Mouse (Mus musculus) kidney, postnatal 14 days (tissue): ENCODE data around the gene Rftn1.

ENCODE experiments used
- DNase-seq: peaks from one replicate; pipeline ENCODE4 v3.0.0; 2022; ENCODE audit warnings: mixed read lengths

Gene Rftn1

DNA sequence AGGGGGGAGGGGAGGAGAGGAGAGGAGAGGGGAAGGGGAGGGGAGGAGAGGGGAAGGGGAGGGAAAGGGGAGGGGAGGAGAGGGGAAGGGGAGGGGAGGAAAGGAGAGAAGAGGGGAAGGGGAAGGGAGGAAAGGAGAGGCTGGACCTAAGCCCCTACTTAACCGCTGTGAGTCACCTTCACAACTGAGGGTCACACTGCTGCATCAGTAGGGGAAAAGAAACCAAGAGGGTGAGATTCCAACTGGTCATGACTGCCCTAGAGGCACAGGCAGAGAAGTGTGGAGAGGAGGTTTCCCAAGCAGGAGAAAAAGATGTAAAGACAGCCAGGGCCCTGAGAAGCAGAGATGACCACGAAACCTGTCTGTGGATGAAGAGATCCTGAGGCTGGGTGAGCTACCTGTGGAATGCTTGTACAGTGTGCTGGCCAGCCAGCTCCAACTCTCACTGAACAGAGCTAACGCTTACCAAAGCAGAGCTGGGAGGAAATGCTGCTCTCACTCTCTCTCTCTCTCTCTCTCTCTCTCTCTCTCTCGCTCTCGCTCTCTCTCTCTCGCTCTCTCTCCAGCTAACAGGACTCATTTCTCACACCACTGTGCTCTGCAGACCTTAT lies 19.4 kb downstream of the Rftn1 start:
- no peak for DNase-seq

DNA sequence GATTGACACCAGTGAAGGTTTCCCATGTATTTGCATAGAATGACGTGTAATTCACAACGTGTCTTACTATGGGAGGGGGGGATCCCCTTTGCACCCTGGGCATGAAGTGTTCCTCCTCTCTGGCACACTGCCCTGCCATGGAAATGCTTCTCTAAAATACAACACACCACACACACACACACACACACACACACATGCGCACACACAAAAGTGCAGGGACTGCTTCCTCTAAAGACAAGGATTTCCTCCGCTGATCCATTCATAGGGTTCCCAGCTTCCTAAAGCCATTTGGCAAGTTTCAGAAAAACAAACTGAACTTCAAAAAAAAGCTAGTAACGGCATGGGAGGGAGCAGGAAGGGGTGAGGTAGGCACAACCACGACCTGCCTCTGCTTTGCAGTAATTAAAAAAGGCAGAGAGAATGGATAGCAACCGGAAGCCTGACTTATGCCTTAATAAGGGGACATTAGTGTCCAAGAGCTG lies 20.5 kb downstream of the Rftn1 start:
- DNase-seq, result peak; percentile 81

DNA sequence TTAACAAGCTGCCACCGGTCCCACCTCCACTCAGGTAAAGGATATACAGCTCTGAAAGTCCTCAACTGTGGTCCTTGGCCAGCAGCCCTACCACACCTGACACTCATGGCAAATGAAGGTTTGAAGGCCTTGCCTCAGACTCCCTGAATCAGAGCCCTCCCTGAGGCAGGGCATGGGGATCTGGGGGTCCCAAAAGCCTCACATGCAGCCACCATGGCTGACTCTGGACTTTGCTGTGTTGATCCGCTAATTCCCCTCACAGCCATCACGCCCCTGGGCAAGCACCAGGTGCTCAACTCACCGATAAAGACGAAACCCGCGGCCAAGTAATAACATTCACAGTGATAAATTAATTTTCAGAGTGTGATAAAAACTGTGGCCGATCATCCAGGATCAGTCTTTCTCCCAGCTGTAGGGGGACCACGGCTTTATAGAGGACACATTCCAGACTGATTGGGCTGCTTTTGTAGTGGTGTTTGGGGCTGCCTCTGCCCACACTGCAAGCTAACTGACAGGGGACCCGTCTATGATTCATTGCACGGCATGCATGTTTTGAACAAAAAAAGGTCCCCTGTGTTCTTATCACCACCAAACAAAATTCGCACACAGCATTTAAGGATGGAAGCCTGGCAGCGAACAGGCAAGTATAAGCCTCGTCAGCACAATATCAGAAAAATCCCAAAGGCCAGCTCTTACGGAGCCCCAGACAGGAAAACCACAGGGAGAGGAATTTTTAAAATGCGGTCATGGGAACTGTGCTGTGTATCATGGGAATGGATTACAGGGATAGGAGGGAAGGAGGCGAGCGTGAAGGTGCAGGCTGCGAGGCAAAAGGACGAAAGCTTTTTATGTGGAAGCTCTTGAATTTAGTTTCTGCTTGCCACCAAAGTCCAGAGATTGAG lies 29.3 kb downstream of the Rftn1 start:
- DNase-seq, result peak; percentile 44

DNA sequence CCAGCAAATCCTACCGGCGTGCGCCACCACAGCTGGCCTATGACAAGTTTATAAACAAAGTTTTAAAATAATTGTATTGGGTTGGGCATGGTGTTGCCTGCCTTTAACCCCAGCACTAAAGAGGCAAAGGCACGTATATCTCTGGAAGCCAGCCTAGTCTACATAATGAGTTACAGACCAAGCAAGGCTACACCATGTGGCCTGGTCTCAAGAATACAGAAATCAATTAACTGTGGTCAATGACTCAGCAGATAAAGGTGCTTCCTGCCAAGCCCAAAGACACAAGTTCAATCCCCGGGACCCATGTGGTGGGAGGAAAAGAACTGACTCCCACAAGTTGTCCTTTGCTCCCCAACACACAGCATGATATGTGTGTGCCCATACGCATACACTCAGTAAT lies 30.1 kb downstream of the Rftn1 start:
- no peak for DNase-seq

DNA sequence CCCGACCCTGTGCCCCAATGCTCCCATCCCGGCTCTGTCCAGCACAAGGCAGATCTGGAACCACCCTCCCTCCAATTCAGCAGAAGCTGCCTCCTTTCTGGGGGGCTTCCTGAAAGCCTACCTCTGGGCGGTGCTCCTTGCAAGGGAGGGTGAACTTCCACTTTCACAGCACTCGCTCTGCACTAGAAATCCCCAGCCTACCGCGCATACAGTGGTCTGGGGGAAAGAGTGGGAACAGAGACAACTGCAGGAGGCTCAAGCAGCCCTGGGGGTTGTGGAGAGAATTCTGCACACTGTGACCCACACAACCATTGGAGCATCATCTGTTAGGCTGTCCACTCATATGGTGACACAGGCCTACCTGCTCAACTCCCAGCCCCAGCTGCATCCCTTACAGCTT lies 30.7 kb downstream of the Rftn1 start:
- no peak for DNase-seq

DNA sequence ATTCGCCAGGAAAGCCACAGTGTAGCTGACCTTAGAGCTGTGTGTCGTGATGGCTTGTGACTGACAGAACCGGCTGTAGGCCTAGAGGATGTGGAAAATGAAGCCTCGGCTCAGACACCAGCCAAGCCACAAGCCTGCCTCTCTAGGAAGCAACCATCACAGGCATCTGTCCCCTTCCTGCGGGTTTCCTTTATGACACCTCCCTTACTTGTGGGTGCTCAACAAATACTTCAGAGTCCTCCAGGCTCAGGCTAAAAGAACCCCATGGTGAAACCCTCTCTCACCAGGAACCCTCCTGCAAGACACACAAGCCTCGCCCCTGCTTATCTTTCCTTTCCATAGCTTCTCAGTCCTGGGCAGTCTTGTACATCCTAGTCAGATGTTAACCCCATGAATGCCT lies 31.9 kb downstream of the Rftn1 start:
- DNase-seq, result no peak

DNA sequence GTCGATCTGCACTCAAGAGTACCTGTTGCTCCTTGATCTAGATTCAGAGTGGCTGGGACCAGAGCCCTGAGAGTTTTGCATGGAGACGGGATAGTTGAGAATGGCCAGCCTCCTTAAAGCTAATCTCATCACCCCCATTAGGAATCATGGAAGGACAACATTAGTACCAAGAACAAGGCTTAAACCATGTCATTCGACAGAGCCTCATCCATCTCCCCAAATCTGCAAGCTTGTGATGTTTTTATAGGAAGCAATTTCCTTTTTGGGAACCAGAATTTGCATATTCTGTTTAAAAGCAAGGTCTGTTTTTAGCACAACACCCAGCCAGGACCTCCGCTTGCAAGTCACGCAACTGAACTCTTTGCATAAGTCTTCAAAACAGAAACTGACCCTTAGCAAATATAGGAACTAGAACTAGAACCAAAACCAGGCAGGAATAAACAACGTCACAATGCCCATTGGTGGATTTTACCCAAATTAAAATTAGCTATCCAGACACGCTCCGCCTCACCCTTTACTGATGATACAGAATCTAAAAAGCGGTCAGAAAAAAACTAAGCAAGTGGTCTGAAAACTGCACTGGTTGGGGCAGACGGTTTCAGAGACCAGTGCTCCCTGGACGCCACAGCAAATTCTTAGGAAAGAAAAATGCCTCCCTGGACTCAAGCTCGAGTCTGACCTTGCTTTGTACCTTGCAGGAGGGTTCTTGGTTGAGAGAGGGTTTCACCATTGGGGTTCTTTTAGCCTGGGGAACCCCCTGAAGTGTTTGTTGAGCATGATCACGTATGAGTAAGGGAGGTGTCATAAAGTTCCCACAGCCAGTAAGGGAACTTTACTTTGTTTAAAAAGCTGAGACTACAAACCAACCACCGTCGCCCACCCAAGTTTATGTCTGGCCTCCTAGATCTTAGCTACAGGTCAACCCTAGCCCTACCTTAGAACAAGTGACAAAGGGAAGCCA lies 33.0 kb downstream of the Rftn1 start:
- no peak for DNase-seq

DNA sequence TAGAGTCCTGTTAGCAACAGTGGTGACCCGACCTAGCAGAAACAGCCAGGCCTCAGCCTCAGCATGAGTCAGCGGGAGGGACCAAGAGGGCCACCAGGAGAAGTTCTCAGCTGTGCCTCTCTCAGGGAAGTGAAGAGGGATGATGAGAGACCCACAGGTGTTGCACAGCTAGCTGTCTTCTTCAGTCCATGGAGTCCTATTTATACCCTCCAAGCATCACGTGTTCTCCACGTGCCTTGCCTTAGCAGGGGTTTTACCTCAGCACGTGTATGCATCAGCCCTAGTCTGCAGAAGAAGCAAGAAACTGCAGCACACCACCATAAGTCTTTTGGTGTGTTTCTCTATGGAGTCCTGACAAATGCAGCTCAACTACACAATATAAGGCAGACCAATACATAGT lies 38.4 kb downstream of the Rftn1 start:
- no peak for DNase-seq

DNA sequence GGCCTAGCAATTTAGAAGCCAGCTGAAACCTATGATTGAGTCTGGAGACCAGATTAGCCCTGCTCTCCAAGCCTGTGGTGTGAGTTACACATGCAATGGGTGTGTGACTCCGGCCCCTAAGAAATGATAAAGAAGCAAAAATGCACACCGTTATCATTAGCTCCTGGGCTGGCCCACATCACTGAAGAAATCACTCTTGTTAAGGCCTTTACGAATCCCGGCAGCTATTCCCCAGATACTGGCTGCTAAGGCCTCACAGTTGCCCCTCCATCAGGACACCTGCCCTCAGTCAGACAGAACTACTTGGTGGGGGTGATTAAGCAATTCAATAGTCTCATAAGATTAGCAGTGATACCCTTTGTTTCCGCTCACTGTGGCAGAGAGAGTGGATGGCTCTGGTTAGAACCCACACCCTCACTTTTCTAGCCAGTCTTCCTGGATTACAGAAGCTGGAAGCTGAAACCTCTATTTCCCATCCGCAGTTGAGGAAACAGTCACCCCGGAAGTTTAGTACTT lies 39.2 kb downstream of the Rftn1 start:
- DNase-seq, result no peak

DNA sequence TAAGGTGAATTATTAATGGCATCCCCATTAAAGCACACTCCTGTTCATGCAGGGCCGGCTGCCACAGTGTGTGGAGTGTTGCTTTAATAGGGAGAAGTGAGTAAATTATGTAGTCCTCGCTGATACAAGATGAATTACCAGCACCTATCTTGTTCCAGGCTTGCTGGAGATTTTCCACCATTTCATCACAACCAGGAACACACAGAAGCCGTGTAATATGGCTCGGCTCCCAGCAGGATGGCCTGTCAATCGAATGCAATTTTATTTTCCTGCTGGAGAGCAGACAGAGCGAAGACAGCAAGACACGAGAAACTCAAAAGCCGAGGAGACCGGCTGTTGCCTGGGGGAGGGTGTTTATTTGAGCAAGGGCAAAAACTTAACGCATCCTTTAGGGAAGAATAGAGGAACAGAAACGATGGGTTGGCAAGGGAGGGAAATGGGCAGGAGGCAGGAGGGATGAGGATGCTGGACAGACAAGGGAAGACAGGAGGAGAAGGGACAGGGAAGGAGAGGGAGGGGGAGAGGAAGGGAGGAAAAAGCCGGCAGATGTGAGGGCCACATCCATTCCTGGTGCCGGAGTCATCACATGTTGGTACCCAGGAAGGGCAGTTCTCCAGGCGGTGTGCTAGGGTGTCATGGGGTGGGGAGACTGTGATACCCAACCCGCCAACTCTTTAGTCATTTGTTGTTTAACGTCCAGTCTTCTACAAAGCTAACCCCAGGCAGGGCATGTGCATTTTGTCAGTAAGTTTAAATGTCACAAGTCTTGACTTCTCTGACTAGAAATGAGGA lies 39.9 kb downstream of the Rftn1 start:
- DNase-seq, result peak; percentile 10

DNA sequence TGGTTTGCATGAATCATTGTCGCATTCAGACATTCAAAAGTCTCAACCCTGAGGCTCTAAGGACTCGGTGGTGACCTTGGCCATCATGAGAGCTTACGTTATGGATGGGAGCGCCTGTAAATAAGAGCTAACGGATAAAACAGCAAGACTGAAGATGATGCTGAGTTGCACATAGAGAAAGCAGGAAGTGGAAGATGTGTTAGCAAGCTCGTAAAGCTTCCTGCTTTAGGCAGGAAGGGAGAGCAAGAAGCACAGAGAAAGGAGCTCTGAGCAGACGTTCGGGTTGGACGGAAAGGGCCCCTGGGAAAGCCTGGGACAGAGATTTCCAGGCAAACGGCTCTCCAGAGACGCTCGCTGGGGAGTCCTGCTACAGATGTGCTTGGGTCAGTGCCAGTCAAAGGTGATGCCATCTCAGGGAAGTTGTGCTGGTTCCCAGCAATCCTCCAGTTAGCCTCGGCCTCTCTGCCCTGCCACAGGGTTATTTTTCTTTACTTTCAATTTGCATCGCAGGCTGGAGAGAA lies 40.7 kb downstream of the Rftn1 start:
- DNase-seq, result no peak

DNA sequence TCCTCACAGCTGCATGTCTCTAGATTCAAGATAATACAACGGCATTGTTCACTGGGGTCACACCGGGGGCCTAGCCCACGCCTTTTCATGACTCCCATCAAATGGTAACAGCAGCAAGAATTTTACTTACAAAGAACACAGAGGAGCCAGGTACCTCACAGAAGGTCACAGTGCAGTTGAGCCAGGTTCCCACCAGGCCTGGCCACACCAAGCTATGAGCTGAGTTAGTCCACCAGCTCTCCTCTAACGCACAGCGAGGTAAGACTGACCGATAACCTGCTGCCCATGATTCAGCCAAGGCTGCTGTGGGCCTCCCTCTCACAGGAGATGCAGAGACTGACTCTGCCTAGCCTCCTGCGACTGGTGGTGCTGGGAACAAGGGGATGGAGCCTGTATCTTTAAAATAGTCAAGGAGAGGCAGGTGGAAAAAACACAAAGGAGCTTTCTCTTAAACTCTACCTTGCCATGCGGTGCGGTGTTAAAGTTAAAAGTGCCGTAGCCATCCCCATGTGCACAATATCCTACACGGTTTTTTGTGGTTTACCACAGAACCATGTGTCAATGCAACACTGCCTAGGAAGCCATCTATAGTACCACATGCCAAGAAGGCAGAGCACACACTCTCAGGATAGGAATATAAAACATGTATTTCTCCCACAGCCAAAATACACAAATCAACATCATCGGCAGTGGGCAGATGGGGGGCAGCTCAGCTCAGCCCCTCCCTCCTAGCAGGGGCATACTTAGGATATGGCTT lies 42.5 kb downstream of the Rftn1 start:
- no peak for DNase-seq

DNA sequence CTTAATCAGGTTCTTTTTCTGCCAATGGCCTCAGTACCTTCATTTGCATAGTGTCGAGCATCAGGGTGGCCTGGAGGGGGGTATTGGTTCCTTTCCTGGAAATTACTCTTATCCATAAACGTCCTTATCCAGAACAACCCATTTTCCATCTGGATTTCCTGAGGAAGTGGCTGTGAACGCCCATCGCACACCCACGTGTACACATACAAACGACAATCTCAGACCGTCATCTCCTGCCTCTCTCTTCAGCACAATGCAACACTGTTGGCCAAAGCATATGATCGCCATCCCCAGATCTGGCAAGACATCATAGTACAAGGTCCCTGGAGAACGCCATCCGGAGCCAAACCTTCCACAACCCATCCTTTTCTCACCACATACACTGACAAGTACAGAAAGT lies 47.1 kb downstream of the Rftn1 start:
- DNase-seq, result no peak

DNA sequence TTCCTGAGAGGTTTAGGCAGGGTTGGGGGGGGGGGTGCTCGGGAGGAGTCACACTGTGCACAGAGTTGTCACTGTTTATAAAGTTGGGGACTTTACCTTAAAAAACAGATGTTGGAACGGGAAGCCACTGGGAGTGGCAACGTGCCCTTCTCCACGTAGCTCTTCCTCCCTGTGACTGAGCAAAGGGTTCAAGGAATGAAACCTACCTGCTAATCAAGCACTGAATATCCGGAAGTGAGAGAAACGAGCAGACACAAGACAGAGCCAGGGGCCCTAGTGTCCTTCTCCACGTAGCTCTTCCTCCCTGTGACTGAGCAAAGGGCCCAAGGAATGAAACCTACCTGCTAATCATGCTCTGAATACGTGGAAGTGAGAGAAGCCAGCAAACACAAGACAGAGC lies 47.9 kb downstream of the Rftn1 start:
- no peak for DNase-seq

DNA sequence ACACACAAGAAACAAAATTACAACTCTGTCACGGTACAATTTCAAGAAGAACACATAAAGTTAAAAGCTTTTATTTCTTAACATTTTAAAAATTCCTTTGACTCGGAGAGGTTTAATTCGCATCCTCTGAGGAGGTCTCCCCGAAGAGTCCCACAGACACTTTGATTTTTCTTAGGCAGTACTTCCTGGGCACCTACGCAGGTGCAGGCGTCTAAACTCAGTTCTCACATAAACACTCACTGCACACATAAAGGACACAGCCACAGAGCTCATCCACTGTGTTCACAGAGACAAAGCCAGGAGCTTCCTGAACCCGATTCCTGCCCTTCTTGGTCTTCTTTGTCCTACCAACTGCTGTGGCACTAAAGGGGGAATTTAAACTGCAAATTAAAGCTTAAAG lies 48.3 kb downstream of the Rftn1 start:
- DNase-seq, result no peak

DNA sequence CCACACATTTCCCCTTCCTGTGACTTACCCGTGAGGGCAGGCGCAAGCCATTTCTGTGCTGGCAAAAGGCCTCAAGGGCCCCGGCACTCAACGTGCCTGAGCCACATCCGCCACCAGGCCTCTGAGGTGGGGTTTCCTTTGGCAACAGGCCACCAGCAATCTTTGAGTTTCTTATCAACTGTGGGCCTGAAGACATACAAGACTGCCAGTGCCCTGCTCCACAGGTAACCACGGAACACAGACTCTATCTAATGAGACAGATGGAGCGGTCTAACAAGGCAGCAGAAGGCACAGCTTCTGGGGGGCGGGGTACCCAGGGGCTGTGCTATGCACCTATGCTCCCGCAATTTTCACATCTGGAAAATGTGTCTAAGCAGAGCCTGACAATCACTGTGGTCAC lies 54.4 kb downstream of the Rftn1 start:
- peak; percentile 73 for DNase-seq

DNA sequence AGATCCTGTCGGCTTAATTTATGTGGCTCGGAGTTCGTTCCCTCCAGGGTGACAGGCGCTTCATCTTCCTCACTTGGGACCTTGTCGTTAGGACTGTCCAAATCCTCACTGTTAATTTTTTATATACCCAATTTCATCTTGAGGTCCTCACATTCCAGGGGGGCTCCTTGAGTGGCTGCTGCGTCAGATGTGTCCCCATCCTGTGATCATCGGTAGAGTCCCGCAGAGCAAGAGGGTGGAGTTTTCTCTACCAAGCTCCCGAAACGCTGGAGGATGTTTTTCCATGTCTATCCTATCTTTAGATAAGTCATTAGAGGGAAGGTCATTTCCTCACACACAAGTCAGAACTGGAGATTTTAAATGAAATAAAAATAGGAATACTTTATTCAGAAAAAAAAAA lies 55.0 kb downstream of the Rftn1 start:
- DNase-seq, result no peak

DNA sequence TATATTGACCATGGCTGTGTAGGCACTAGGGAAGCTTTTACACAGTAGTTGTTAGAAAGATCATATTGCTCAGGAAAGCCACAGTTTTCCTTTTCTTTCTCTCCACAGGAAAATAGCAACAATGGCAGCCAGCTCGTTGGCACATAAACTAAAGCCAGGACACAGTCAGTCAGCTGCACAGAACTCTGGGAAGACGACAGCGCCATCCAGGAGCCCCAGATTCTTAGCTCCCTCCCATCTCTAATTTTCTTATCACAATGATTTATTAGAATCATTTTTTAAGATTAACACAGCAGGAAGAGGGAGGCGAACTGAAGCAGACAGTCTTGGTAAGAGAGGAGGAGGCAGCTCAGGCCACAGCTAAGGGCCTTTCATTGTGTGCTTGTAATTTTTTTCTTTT lies 58.8 kb downstream of the Rftn1 start:
- peak; percentile 38 for DNase-seq

DNA sequence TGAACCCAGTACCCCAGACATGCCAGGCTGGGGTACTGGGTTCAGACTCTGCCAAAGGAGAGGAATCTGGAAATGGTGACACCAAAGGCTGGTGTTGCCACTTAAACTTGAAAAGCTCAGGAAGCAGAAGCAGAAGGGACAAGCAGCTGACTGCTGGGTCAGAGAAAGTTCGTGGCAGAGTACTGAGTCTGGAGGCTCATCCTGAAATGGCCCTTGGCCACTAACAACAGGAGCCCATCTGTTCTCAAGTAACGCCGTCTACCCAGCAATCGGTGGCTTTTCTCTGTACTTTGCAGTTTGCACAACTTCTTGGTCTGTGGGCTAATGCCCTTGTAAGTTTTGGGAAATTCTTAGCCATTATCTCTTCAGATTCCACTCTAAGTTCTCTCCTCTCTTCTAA lies 60.1 kb downstream of the Rftn1 start:
- DNase-seq, result no peak

DNA sequence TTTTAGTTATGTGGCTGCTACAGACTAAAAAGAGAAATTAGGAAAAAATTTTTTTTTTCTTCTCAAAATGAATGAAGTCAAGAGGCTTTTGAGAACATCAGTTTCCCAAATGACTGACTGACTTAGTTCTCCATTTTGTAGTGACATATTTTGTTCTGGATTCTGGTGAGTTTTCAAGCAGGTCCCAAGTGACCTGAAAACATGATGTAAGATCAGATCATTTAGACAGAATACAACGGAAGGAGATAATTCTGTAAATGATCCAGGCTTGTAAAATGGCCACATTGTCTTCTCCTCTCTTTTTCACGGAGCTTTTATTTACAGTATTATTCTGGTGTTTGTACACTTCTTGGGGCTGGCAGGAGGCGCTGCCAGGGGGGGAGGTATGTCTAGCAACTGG lies 62.1 kb downstream of the Rftn1 start:
- no peak for DNase-seq
